Mouse (Mus musculus) cerebellum, adult 9-11 months (tissue): ENCODE results near the gene Uqcc2.

Experiments
- DNase-seq: peaks from one replicate; pipeline ENCODE4 v3.0.0; 2022

Uqcc2 gene

DNA sequence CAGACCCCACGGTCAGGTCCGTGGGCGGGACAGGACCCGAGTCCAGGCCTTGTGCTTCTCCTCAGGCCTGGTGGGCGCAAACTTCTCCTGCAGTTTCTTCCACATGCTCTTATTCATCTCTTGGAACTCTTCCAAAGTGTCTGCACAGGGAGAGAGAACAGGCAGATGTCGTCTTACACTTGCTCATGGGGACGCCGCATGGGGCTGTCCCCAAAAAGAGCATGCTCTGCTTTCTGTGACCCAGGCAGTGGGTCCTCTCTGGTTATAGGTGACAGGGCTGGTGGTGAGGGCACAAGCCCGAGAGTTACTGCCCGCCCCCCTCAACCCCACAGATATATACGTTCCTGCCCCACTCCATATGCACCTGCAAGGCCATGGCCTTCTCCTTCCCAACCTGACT is 11.0 kb downstream of the Uqcc2 start:
- DNase-seq: peak; percentile 60

DNA sequence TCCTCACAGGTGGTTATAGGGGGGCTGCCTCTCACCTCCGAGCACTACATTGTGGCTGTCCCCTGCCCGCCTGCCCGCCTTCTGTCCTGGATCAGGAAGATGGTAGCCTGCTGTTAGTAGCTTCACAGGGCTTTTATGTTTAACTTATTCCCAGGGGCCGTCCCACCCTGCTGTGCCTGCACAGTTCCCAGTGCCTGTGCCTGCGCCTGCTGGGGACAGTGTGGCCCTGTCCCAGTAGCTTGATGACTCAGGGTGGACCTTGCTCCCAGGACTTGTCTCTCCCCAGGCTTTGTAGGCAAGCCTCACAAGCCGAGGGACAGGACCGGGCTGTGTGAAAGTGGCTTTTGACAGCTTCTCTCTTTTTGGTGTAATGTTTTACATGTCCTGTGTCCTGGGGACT is 11.9 kb downstream of the Uqcc2 start:
- peak; percentile 63 for DNase-seq

DNA sequence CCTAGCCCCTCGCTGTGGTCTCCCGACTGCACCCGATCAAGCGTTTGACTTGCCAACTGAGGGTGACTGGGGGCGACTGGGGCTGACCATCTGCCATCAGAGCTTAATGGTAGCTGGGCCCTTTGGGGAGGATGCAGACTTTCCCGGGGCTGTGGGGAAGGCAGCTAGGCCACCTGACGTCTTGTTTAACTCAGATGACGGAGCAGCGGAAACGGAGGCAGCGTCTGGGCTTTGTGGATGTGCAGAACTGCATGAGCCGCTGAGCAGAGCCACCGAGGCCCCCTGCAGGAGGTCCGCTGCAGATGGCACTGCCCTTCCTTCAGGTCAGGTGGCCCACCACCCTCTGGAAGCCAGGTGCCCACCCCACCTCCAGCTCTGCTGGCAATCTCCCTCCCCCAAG is 12.4 kb downstream of the Uqcc2 start:
- no peak for DNase-seq

DNA sequence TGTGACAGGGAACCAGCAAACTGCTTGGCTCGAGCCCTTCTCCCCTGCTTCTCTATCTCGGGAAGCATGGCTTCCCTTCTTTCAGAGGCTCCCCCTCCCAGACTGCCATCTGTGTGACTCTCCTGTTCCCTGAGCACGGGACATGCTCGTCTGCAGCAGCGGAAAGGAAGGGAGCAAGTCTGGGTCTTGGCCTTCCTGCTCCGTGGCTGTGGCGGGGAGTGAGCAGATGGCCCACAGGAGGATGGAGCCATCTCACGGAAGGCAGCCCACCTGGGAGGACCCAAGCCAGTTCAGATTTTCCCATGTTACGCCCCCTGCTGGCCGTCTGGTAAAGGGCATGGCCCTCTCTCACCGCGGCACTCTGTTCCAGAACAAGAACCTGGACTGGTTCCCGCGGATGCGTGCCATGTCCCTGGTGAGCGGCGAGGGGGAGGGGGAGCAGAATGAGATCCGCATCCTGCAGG is 13.1 kb downstream of the Uqcc2 start:
- peak; percentile 97 for DNase-seq

DNA sequence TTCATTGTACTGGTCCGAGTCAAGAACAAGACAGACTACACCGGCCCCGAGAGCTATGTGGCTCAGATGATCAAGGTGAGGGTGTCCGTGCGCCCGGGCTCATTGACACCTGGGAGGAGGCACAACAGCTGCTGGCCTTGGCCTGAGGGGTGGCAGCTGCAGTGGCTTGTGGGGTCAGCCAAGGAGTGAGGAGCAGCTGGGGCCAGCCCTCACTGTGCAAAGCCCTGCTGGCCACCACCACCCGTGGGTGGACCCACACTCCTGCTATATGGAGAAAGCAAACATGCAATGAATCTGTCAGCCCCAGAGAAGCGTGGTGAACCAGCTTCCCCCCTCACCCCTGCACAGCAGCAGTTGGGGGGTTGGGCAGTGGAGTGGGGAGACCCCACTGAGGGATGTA is 13.8 kb downstream of the Uqcc2 start:
- DNase-seq: peak; percentile 69

DNA sequence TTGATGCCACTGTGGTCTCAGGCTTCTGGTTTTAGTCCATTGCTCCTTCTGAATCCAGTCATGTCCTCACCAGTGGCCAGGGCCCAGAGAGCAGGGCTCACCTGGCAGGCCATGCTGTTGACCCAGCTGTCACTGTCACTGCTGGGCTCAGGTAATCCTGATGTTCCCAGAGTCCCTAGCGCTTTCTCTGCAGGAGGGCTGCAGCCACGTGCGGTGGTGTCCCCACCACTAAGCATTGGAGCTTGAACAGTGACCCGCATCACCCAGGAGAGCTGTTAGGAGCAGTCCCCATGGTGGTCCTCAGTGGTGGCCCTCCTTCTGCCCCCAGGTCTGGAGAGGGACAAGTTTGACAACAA is 14.2 kb downstream of the Uqcc2 start:
- DNase-seq: peak; percentile 58

DNA sequence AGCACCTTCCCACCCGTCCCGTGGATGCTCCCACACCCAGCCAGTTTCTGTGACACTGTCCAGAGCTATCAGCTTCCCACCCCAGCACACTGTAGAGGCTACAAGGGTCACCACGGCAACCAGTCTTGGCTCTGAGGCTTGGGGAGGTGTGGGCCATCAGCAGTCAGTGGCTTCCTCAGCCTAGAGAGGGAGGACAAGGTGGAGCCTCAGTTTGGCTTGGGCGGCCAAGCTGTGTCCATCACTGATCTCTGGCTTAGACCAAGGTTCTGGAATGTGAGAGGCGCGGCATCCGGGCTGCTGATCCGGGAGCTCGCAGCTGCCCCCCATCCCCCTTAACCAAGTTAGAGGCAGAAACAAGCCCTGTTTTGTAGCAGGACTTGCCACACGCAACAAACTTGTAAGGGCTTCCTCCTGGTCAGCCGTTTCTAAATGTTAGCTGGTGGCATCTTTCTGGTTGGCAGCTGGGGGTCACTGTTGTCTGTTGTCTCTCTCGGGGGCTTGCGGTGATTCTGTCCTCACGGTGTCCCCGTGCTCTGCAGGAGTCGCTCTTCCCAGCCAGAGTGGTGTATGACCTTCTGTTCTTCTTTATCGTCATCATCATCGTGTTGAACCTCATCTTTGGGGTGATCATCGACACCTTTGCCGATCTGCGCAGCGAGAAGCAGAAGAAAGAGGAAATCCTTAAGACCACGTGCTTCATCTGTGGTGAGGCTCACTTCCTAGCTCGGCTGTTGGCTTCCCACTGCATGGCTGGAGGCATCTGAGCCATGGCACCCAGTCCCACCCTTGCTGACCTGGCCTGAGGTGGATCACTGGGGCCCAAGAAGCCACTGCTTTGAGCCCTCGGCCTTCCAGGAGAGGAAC is 14.8 kb downstream of the Uqcc2 start:
- DNase-seq: no peak

DNA sequence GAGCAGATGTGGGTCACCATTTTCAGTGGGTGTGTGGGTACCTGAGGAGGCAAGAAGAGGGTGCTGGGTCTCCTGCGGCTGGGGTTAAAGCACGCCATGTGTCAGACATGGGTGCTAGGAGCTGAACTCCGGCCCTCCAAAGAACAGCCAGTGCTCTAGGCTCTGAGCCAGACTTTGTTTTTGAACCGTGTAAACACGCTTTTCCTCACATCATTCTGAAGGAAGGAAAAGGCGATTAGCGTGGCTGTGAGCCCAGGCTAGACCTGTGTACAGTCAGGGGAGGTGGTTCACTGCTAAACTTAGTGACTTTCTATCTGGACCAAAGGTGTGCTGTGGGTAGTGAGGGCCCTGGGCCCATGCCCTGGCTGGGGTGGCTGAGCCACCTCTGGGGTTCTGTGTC is 23.6 kb downstream of the Uqcc2 start:
- DNase-seq: no peak

DNA sequence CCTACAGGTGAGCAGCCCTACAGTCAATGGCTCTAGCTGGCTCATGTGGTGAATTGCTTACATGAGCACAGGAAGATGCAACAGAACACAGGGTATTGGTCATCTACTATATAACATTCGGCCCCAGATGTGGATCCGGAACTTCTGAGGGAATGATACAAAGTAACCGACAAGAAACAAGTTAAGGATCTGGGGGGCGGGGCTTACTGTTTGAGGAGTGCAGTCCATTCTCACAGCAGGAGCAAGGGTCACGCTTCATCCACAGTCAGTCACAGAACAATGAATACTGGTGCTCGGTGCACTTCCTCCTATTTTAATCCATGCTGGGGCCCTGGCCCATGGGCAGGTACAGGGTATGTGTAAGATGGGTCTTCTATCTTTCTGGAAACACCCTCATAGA is 25.8 kb downstream of the Uqcc2 start:
- no peak for DNase-seq

DNA sequence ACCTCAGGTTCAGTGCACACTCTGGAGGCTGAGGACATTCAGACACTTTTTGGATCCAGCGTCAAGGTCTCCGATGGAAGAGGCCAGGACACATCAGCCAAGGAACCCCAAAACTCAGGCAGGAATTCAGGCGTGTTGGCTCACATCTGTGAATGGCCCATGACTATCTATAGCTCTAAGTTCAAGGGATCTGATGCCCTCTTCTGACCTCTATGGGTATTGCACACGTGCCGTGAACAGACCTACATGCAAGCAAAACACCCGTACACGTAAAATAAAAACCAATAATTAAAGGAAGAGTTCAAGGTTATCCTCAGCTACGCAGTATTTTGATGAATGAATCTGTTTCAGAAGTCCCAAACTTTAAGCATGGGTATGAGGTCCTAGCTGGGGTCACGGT is 27.0 kb downstream of the Uqcc2 start:
- DNase-seq: no peak

DNA sequence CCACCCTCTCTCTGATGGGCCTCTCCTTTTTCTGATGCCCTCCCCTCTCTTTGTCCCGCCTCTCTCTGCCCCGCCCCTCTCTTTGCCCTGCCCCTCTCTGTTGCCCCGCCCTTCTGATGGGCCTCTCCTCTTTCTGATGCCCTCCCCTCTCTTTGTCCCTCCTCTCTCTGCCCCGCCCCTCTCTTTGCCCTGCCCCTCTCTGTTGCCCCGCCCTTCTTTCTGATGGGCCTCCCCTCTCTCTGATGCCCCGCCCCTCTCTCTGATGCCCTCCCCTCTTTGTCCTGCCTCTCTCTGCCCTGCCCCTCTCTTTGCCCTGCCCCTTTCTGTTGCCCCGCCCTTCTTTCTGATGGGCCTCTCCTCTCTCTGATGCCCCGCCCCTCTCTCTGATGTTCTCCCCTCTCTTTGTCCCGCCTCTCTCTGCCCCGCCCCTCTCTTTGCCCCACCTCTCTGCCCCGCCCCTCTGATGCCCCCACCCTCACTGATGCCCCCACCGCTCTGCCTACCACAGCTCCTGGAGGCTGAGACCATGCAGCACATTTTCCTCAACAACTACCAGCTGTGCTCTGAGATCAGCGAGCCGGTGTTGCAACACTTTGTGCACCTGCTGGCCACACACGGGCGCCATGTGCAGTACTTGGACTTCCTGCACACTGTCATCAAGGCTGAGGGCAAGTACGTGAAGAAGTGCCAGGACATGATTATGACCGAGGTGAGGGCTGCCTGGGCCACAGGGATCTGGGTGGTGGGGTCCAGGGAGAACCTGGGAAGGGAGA is 27.8 kb downstream of the Uqcc2 start:
- no peak for DNase-seq

DNA sequence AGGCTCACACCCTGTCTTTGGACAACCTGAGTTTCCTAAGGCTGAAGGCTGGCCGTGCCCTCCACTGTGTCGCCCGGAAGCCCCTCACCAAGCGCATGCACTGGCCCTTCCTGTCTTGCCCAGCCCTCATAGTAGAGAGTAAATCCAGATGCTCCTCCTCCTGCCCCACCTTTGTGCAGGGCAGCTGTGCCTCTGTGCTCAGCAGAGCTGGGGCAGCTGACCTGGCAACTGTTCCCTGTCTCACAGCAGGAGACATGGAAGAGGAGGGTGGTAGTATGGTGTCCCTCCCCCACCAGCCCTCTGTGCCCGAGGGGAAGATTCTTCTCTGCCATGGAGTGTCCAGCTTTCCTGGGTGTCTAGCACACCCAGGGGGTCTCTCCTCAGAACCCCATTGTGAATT is 32.0 kb downstream of the Uqcc2 start:
- no peak for DNase-seq

DNA sequence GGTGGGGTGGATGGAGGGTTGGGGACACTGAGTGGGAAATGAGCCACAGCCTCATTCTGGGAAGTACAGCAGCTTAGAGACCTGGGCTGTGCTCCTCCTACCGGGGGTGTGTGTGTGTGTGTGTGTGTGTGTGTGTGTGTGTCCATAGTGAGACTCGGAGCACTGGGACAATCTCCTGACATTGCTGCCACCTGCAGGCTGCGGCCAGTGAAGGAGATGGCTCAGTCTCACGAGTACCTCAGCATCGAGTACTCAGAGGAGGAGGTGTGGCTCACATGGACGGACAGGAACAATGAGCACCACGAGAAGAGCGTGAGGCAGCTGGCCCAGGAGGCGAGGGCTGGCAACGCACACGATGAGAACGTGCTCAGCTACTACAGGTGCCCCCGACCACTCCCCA is 38.0 kb downstream of the Uqcc2 start:
- peak; percentile 49 for DNase-seq

DNA sequence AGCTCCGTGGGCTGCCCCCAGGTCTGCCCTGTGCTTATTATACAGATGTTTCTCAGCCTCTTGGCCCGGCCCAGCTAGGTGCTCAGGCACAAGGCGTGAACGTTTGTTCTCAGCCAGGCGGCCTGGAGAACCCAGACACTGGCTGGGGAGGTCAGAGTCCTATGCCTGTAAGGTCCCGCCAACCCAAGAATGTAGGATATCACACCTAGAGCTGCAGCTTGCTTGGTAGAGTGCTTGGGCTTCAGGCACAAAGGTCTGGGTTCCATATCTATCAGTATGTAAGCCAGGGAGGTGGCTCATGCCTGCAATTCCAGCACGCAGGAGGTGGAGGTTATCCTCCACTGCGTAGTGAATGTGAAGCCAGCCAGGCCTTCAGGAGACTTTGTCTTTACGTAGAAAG is 43.6 kb downstream of the Uqcc2 start:
- DNase-seq: no peak

DNA sequence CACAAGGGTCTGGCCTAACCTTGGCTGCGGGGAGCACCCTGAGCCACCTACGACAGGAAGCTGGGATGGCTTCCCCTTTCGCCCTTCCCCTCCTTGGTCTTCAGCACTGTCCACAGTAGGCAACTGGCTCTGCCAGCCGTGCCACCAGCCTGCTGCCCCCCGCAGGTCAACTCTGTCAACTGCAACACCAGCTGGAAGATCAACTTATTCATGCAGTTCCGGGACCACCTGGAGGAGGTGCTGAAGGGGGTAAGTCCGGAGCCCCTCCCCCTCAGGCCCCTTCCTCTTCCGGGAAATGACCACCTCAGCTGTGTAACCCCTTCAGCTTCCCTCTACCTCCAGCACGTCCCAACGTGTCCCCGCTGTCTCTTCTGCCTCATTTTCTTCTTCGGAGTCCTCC is 46.3 kb downstream of the Uqcc2 start:
- DNase-seq: no peak

DNA sequence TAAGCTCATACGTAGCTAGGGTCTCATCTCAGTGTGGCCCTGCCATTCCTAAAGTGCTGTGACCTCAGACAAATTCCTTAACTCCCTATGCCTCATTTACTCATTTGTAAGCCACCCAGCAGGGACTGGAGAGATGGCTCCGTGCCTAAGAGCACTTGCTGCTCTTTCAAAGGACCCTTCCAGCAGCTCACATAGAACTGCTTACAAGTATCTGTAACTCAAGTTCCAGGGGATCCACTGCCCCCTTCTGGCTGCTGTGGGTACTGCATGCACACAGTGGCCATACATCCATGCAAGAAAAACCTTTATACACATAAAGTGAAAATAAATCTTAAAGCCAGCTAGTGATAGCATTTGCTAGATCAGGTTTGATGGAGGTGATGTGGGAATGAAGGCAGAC is 48.0 kb downstream of the Uqcc2 start:
- DNase-seq: no peak

DNA sequence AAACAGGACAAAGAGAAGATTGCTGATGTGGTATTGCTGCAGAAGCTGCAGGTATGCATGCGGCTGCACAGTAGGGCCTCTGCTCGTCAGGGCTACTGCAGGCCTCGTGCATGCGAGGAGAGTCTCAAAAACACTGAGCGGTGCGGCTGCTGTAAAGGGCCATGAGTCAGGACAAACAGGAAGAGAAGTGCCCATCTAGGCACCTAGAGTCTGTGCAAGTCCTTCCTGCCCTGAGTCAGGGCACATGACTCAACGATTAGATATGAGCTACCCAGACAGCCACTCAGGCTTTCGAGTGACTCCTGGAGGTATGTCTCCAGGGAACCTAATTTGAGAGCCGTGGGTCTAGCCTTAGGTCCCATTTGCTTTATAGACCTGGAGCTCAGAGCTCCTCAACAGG is 50.1 kb downstream of the Uqcc2 start:
- no peak for DNase-seq

DNA sequence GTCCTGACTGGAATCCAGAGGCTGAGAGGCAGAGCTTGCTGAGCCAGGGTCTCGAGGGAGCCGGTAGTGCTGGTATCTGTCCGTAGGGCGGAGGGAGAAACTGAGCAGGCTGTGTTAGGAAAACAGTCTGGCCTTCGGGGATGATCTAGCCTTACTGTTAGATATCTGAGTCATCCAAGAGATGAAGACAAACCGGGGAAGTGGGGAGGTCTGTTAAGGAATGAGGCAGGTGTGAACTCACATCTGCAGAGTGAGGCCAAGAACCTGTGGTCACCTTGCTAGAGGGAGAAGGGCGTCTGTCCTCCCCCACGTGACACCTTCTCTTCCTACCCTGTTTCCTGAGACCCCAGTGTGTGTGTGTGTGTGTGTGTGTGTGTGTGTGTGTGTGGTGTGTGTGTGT is 50.9 kb downstream of the Uqcc2 start:
- DNase-seq: no peak

DNA sequence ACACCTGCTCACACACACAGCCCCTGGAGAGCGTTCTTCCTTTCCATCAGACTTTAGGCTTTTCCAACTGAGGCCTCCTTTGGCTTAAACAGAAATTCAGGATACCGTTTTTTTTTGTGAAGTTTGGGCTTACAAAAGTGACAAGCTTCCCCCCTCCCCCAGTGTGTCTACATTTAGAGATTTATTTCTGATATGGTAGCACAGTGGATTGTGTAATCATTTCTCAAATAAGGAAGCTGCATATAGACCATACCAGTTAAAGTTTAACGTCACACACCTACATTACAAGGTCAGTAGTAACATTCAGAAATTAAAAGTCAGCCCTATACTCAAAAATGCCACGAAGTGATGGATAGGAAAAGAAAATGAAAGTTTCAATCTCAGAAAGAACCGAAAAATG is 51.8 kb downstream of the Uqcc2 start:
- DNase-seq: no peak

DNA sequence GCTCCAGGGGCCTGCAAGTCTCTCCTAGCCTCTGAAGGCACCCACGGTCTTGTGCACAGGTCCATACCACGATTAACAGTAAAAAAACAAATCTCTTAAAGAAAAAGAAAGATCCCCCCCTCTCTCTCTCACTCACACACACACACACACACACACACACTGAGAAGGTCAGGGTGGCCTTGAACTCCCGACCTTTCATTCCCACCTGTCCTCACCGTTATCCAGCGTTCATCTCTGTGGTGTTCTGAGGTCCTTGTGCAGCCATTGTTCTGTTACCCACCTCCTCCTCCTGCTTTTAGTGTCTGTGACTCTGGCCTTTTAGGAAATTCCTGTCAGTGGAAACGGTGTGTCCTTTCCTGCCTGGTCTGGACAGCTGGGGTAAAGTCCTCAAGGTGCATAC is 55.2 kb downstream of the Uqcc2 start:
- DNase-seq: no peak

DNA sequence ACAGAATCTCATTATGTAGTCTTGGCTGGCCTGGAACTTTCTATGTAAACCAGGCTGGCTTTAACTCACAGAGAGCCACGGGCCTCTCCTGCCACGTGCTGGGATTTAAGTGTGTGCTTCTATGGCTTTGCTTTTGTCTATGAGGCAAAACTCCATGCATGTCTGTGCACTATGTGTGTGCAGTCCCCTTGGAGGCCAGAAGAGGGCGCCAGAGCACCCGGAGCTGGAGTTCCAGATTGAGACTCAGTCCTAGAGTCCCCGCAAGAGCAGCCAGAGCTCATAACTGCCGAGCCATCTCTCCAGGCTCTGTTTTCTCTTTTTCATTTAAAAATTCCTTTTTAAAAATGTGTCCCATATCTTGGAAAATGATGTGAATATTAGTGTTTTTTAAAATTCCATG is 55.8 kb downstream of the Uqcc2 start:
- no peak for DNase-seq

DNA sequence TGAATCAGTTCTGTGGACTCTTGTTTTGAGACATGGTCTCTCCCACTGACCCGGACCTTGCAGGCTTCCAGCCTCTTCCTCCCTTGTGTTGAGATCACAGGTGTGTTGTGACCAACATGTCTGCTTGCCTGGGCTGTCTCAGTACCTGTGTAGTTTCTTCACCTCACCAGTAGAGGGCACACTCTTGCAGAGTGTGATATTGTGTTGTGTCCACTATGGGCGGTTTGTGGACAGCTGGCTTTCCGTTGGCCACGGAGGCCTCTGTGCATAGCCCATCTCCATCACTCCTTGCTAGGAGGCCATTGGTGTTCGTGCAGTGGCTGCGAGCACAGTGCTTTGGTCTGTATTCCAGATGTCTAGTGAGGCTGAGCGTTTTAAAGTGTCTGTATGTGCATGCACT is 56.6 kb downstream of the Uqcc2 start:
- no peak for DNase-seq

DNA sequence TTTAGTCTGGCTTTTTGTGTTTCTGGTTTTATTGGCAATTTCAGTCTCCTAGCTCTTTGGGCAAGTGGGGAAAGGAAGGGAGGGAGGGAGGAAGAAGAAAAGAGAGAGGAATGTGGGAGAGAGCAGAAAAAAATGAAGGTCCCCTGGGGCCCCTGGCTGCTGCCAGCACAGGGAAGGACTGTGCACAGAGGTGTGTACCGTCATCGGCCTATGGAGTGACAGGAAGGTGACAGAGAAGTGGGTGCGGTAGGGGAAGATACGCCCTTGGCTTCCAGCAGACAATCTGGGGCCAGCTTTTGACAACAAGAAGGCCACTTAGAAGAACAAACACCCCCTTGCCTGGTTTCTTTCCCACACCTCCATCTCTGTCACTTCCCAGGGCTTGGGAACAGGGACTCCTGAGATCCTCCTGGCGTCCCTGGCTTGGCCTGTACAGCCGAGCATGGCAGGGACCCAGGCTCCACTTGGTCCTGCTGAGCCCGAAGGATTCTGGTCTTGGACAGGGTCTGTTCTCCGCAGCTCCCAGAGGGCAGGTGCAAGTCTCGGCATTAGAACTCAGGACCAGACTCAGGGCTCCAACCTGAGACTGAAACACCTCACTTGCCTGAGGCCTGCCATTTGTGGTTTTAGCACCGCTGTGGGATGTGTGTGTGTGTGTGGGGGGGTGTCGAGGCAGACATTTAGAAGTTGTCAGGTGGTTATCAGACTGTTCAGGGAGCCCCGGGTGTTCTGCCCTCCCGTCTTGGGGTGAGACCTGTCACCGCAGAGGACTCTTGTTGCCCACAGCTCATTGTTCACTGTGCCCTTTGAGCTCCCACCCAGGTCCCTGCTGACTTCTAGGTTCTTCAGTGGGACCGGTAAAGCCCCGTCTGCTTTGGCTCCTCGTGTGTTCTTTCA is 58.6 kb downstream of the Uqcc2 start:
- DNase-seq: peak; percentile 47
